Mouse (Mus musculus) layer of hippocampus, adult 9-11 months (tissue): ENCODE measurements around the gene Skint3.
"Not testable (repeated sequence)": the region's sequence is repeated elsewhere in the genome, so short reads cannot be mapped to it uniquely, and the experiment has no call there.

Experiments used
- DNase-seq: peaks from one replicate; pipeline ENCODE4 v3.0.0; 2022

Gene Skint3

GRCm38 (mm10) chr4:112231945-112232344 lies at the start of gene Skint3:
Skint3 (plus strand) TSS chr4:112232245.
- no peak for DNase-seq

- DNase-seq = peak; percentile 2
These were observed 11.4 kb downstream of the Skint3 start for GRCm38 (mm10) chr4:112243416-112243815.

GRCm38 (mm10) chr4:112243951-112244350 lies 11.9 kb downstream of the Skint3 start:
- no peak for DNase-seq

DNA sequence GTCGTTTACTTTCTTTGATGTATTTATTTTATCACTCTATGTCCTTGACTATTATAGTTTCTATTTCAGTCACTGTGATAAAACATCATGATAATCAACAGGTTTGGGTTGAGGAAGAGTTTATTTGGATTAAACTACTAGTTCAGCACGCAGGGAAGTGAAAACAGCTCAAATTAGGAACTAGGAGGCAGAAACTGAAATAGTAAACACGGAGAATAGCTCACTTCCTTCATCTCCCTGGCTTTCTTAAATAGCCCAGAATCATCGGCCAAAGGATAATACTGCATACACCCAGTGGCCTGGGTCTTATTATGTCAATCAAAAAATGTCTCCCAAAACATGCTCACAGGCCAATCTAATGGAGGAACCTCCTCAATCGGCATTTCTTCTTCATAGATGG lies 24.0 kb downstream of the Skint3 start:
- no peak for DNase-seq

DNA sequence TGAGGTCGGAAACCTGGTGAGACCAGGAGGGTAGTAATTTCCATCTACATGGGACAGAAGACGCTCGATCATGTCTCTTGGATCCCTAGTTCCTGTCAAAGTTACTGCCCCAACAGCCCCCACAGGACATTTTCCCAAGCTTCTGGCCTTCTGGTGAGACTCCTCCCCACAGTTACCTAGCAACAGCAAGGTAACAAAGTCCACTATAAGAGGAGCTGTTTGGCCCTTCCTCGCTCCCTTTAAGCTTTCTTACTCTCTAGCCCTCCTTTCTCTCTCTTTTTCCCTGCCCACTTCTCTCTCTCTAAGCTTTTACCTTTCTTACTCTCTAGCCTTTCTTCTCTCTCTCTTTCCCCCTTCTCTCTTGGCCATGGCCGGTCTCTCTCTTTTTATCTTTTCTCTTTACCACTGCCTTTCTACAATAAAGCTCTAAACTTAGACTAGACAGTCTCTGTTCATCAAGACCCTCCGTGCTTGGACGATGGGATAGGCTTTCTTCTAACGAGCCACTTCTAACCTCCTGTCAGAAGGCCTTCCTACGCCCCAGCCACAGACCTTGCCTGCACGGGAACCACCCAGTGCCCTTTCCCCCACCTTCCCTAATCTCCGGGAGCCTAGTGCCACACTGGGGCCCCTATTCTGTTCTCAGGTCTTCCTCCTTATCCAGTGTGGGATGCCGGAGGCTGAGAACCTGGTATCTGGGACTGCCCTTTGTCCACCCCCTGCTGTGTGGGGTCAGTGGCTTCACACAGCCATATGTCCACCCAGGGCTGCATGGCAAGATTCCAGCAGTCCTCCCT lies 55.3 kb downstream of the Skint3 start:
- no peak for DNase-seq

DNA sequence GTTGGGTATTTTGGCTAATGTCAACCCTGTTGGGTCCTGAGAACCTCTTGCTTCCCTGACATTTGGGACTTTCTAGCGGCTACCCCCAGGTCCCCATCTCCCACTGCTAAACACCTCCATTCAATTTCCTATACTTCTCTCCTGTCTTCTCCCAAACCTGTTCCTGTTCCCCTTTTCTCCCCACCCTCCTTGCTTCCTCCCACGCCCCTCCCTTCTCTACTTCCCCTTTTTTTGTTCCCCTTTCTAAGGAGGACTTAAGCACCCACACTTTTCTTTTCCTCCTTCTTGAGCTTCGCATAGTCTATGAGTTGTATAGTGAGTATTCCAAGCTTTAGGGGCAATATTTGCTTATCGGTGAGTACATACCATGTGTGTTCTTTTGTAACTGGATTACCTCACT lies 56.4 kb downstream of the Skint3 start:
- no peak for DNase-seq

DNA sequence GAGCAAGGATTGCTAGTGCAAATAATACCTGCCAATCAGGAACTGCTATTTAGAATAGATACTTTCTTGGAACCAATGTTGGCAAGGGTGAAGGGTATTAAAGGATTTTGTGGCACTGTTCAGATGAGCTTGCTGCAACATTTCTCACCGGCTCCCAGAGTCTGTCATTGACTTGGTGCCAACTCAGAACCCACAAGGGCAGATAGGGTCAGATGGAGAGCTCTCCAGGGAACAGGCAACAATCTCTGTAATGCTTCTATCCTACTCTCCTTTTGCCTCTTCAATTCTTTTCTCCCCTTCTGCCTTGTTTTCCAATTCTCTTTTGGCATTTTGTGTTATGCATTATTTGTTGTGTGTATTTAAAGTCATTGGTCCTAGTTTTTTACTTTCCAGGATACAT lies 70.3 kb downstream of the Skint3 start:
- DNase-seq = no peak

GRCm38 (mm10) chr4:112302855-112303509 lies 70.9 kb downstream of the Skint3 start:
- DNase-seq = no peak

- not testable (repeated sequence) for DNase-seq
These were observed 117.1 kb downstream of the Skint3 start for GRCm38 (mm10) chr4:112349111-112349510.
